Mouse (Mus musculus) liver, embryonic 13.5 days (tissue): ENCODE results near the gene Gm15056. TPM values are rescaled to one million over a fixed set of nuclear protein-coding genes. Genes with fewer than 3 reads are reported as not detected.

ENCODE experiments used
- ATAC-seq: fragments of 200-750 bp; cut with Nextera tagmentation; 2 replicates; pipeline ENCODE4 v1.8.0; 2017; ENCODE audit warnings: low read depth, mild to moderate bottlenecking, moderate number of reproducible peaks, moderate library complexity
- DNase-seq: peaks from one replicate; pipeline ENCODE4 v3.0.0; 2022
- H3K27ac ChIP-seq: fragments of 300-500 bp; sonication (generic); 2 replicates; pipeline ENCODE4 v1.5.1; 2015; ENCODE audit warnings: moderate library complexity, mild to moderate bottlenecking, inconsistent platforms
- H3K27me3 ChIP-seq: fragments of 300-500 bp; sonication (generic); 2 replicates; pipeline ENCODE4 v1.6.1; 2015; ENCODE audit warnings: mild to moderate bottlenecking, inconsistent platforms
- H3K36me3 ChIP-seq: fragments of 300-500 bp; sonication (generic); 2 replicates; pipeline ENCODE4 v1.6.1; 2015; ENCODE audit warnings: mild to moderate bottlenecking, inconsistent platforms
- H3K4me1 ChIP-seq: fragments of 300-500 bp; sonication (generic); replicated peaks from 2 replicates; pipeline ENCODE4 v1.6.1; 2015; ENCODE audit warnings: inconsistent platforms
- H3K4me2 ChIP-seq: fragments of 300-500 bp; sonication (generic); 2 replicates; pipeline ENCODE4 v1.6.1; 2015; ENCODE audit warnings: inconsistent platforms, mild to moderate bottlenecking, moderate library complexity
- H3K4me3 ChIP-seq: fragments of 300-500 bp; sonication (generic); replicated peaks from 2 replicates; pipeline ENCODE4 v1.5.1; 2015; ENCODE audit warnings: mild to moderate bottlenecking, inconsistent platforms
- H3K9ac ChIP-seq: fragments of 300-500 bp; sonication (generic); 2 replicates; pipeline ENCODE4 v1.6.1; 2015; ENCODE audit warnings: mild to moderate bottlenecking, inconsistent platforms
- H3K9me3 ChIP-seq: fragments of 300-500 bp; sonication (generic); replicated peaks from 2 replicates; pipeline ENCODE4 v1.6.1; 2016; ENCODE audit warnings: inconsistent platforms
- WGBS: fragments of 180-500 bp; shearing (Covaris S2); methylation state at CpG from one replicate; pipeline ENCODE4 v1.1.7; 2015; ENCODE audit not compliant: insufficient replicate concordance; 5-methylcytosine and 5-hydroxymethylcytosine counted together
- polyA plus RNA-seq: library from polyadenylated mRNA; unstranded; fragments of >200 nt; fragmentation: Nextera tagmentation; extraction: Ambion mirVana; gene quantifications from 2 replicates; pipeline ENCODE4 v1.2.1, GENCODE M21; 2015

Gene Gm15056
- polyA plus RNA-seq: not detected in 2 replicates

DNA sequence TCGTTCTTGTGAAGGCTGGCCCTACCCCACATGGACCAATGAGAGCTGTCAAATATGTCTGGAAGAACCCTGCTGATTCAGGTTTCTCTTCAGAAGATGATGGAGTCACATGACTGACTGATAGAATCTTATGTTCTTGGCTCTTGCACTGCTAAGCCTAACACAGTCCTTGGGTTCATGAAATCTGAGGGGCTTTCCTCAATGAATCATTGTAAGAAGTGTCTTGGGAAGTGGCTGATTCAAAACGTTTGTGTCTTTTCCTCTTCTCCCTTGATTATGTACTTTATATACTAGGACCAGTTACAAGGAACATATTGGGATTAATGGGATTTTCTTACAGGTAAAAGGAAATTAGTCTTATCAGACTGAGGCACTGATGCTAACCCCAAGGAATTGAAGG is at the start of gene Gm15056:
Gm15056 (minus strand) TSS at position 101 of the 400 bp plus-strand sequence.
- no peak for ATAC-seq
- H3K9ac ChIP-seq: no peak within 1 kb of the TSS
- H3K4me1 ChIP-seq: no peaks in the 10 kb centered on the region
- DNase-seq: no peak
- no peak within 1 kb of the TSS for H3K4me3 ChIP-seq
- H3K9me3 ChIP-seq: peaks cover 5% of the 10 kb centered on the region; the same call in 1 of the 2 replicates
- WGBS: 17% methylated on average over 2 of the region's 2 CpGs
- no peaks in the 10 kb centered on the region for H3K27me3 ChIP-seq
- no peaks in the 10 kb centered on the region for H3K36me3 ChIP-seq
- no peak within 1 kb of the TSS for H3K4me2 ChIP-seq
- no peak within 1 kb of the TSS for H3K27ac ChIP-seq

DNA sequence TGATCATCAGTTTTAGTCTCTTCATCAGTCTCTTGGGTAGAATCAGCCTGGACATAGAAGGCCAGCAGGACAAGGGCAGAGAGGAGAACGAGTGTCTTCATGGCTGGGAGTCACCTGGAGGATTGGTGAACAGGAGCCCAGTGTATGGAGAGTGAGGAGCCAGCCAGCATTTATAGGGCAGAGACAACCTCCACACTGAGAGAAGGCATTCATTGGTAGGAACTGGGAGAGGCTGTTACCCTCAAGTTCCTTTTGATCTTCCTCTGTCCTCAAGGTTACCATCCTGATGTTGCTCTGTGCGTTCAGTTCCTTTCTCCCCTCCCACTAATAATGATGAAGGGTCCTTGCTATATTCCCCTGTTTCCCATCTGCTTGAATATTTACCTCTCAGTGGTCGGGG is 42.2 kb upstream of the Gm15056 start, which contains the start of gene AY761185:
AY761185 (minus strand) TSS at position 101 of the 400 bp plus-strand sequence.
- Histone ChIP-seq H3K36me3 (no peaks in the 10 kb centered on the region), H3K9me3 (peaks cover 14% of the 10 kb centered on the region), H3K9ac (no peak within 1 kb of the TSS), H3K4me1 (no peaks in the 10 kb centered on the region), H3K4me3 (no peak within 1 kb of the TSS), H3K27me3 (no peaks in the 10 kb centered on the region), H3K27ac (no peak within 1 kb of the TSS), H3K4me2 (no peak within 1 kb of the TSS)
- ATAC-seq: no peak
- WGBS: 47% methylated on average over 3 of the region's 3 CpGs
- DNase-seq: no peak

DNA sequence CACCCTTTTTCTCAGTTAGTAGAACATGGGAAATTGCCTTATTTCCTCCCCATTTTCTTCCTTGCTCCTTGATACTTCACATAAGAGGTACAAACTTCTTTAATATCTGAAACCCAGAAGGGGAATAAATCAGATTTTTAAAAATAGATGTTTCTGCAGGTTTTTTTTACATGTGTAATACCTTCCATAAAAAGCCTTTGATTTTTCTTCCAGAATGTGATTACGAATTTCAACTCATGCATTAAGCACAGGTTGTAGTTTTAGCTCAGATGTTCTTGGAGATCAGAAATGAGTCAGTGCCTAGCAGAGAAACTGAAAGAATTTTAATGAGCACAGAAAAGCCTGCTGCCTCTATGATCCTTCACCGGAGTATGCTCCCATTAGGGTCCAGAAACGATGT is 19.5 kb upstream of the Gm15056 start, which contains the start of gene Gm6040:
Gm6040 (minus strand) TSS at position 101 of the 400 bp plus-strand sequence.
- no peaks in the 10 kb centered on the region for H3K27me3 ChIP-seq
- no peaks in the 10 kb centered on the region for H3K4me1 ChIP-seq
- 0 out of 2 replicates have a peak, but pooled peaks cover 4% of the 10 kb centered on the region for H3K9me3 ChIP-seq
- DNase-seq (no peak), ATAC-seq (no peak)
- WGBS: 41% methylated on average over 3 of the region's 3 CpGs
- H3K27ac ChIP-seq: no peak within 1 kb of the TSS
- no peak within 1 kb of the TSS for H3K4me3 ChIP-seq
- no peak within 1 kb of the TSS for H3K4me2 ChIP-seq
- no peak within 1 kb of the TSS for H3K9ac ChIP-seq
- H3K36me3 ChIP-seq: no peaks in the 10 kb centered on the region

DNA sequence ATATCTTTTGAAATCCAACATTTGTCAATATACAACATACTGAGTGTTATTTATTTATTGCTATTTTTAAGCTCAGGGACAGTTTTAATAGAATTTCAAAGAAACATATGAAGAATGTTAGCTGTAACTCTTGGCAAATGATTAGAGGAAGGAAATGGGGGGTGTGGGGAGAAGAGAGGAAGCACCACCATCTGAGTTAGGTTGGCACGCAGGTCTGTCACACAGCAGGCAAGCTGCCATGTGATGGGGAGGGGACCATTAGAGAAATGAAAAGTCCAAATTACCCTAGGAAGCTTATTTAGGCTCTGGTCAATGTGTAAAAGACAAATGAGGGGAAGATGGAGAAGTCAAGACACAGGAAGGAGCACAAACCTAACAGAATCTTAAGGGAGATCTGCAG is 9.9 kb upstream of the Gm15056 start:
- ATAC-seq (no peak), DNase-seq (no peak)
- no peaks in the 10 kb centered on the region for H3K36me3 ChIP-seq
- WGBS: 65% methylated on average over 1 of the region's 1 CpGs
- no peaks in the 10 kb centered on the region; the same call in 1 of the 2 replicates for H3K9me3 ChIP-seq
- no peak overlapping the region for H3K9ac ChIP-seq
- no peaks in the 10 kb centered on the region for H3K27me3 ChIP-seq
- H3K4me2 ChIP-seq: no peak overlapping the region
- no peak overlapping the region for H3K27ac ChIP-seq
- no peak overlapping the region for H3K4me3 ChIP-seq
- H3K4me1 ChIP-seq: no peaks in the 10 kb centered on the region

DNA sequence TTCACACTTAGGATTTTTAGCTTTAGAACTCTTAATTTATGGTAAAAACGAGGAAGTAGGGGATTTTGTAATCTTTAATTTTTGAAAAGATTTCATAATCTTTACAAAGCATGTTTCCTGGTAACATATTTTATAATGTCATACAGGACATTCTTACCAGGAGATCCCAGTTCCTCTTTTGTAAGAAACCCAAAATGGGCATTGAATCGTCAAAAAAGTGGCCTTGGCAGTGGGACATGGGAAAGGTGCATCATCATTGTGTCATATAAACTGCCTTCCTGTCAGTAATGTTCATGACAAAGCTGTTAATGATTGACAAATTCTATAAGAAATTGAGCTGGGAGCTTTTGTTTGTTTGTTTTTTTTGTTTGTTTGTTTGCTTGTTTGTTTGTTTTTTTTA is 5.8 kb upstream of the Gm15056 start:
- 34% methylated on average over 2 of the region's 2 CpGs for WGBS
- H3K4me3 ChIP-seq: no peak overlapping the region
- H3K9ac ChIP-seq: no peak overlapping the region
- H3K9me3 ChIP-seq: no peaks in the 10 kb centered on the region; the same call in 1 of the 2 replicates
- no peaks in the 10 kb centered on the region for H3K27me3 ChIP-seq
- no peak overlapping the region for H3K4me2 ChIP-seq
- no peak for DNase-seq
- no peak for ATAC-seq
- H3K27ac ChIP-seq: no peak overlapping the region
- H3K4me1 ChIP-seq: no peaks in the 10 kb centered on the region
- H3K36me3 ChIP-seq: no peaks in the 10 kb centered on the region

DNA sequence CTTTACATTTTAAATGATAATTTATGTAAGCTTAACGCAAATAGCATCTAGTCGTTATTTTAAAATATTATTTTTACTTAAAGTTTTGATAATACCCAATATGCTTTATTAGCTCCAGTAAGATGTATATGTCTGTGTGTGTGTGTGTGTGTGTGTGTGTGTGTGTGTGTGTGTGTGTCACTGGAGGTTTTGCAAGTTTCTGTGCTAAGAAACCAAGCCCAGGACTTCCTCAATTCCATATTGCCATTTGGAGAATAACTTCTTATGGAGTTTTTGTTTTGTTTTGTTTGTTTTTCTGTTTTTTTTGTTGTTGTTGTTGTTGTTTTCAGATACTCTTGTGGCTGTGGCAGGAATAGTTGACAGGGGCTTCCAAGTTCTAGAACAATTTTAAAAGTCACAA is 4.7 kb upstream of the Gm15056 start:
- H3K4me1 ChIP-seq: no peaks in the 10 kb centered on the region
- no peaks in the 10 kb centered on the region for H3K27me3 ChIP-seq
- no peak for DNase-seq
- H3K36me3 ChIP-seq: no peaks in the 10 kb centered on the region
- H3K4me2 ChIP-seq: no peak overlapping the region
- no peak overlapping the region for H3K9ac ChIP-seq
- WGBS: 76% methylated on average over 2 of the region's 2 CpGs
- no peak for ATAC-seq
- no peak overlapping the region for H3K4me3 ChIP-seq
- no peak overlapping the region for H3K27ac ChIP-seq
- H3K9me3 ChIP-seq: no peaks in the 10 kb centered on the region; the same call in 1 of the 2 replicates

DNA sequence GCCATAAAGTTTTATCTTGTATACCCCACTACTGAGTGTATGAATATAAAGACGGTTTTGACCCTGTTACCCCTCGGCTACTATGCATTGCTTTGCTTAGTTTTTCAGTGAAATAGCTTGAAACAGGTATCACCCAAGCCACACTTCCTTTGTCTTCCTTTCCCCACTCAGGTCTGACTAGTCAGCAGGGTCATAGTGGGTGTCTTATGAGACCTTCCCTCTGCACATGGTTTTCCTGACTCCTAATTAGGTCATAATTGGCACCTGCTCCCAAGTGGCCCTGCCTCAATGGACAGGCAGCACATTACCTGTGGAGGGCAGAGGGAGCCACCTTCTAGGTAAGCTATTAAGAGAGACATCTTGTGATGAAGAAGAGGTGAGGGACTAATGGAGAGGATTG is 10.1 kb downstream of the Gm15056 start, which contains the start of gene Defb33:
Defb33 (plus strand) TSS at position 301 of the 400 bp plus-strand sequence.
- ATAC-seq: no peak
- Histone ChIP-seq H3K4me2 (no peak within 1 kb of the TSS), H3K27me3 (no peaks in the 10 kb centered on the region), H3K4me1 (no peaks in the 10 kb centered on the region), H3K36me3 (no peaks in the 10 kb centered on the region), H3K4me3 (no peak within 1 kb of the TSS), H3K27ac (no peak within 1 kb of the TSS), H3K9me3 (peaks cover 4% of the 10 kb centered on the region; the same call in 1 of the 2 replicates), H3K9ac (no peak within 1 kb of the TSS)
- 60% methylated on average over 2 of the region's 2 CpGs for WGBS
- DNase-seq: no peak

DNA sequence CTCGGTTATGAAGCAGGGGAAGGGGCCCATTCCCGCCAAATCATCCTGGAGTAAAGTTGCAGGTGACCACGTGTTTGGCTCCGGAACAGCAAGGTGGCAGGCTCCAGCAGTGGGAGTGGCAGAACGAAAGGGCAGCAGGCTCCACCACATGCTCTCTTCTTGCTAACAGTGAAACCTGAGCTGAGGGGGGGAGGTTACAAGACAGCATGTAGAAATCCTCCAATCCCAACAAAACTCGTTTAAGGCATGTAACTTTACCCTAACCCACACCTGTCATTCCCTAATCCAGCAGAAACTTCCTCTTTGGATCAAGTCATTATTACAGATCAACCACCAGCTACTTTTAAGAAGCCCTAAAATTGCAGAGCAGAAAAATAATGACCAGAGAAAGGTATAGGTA is 27.8 kb downstream of the Gm15056 start:
- no peak for ATAC-seq
- no peak for DNase-seq
- Histone ChIP-seq H3K4me2 (no peak overlapping the region), H3K27ac (no peak overlapping the region), H3K36me3 (no peaks in the 10 kb centered on the region), H3K27me3 (no peaks in the 10 kb centered on the region), H3K4me3 (no peak overlapping the region), H3K9ac (no peak overlapping the region), H3K4me1 (no peaks in the 10 kb centered on the region), H3K9me3 (no peaks in the 10 kb centered on the region)
- 34% methylated on average over 6 of the region's 6 CpGs for WGBS

Other genes starting within 250 kb of the Gm15056 start
- gene Defb33, start 10.0 kb downstream of the Gm15056 start, polyA plus RNA-seq: not detected in 2 replicates
- not detected in 2 replicates for gene Gm6040, start 19.4 kb upstream of the Gm15056 start, polyA plus RNA-seq
- gene AY761185, start 42.1 kb upstream of the Gm15056 start, polyA plus RNA-seq: not detected in 2 replicates
- not detected in 2 replicates for gene Defa21, start 122.9 kb upstream of the Gm15056 start, polyA plus RNA-seq
- gene Defa23, start 152.4 kb upstream of the Gm15056 start, polyA plus RNA-seq: not detected in 2 replicates
- gene Defa35, start 162.4 kb upstream of the Gm15056 start, polyA plus RNA-seq: not detected in 2 replicates
- gene Defa25, start 181.8 kb upstream of the Gm15056 start, polyA plus RNA-seq: not detected in 2 replicates
- gene Gm14851, start 193.4 kb upstream of the Gm15056 start, polyA plus RNA-seq: not detected in 2 replicates
- not detected in 2 replicates for gene Defa30, start 232.0 kb upstream of the Gm15056 start, polyA plus RNA-seq